Mouse (Mus musculus) hematopoietic stem cell, adult 5-6 weeks (primary cell): ENCODE data around the gene Snx8. TPM values are rescaled to one million over a fixed set of nuclear protein-coding genes. Genes with fewer than 3 reads are reported as not detected.

ENCODE experiments used
- ATAC-seq, 2 experiments: fragments of 125-278 bp in 1 of 2; replicated peaks in 1 of 2; 2 replicates each; pipeline ENCODE4 v1.8.0; 2016 to 2017; ENCODE audit warnings: inconsistent platforms in 2 of 2, mild to moderate bottlenecking in 2 of 2, moderate number of reproducible peaks in 2 of 2, low read depth in 1 of 2, moderate TSS enrichment in 1 of 2; ENCODE audit not compliant: low FRiP score in 2 of 2, poor library complexity in 2 of 2, severe bottlenecking in 2 of 2, insufficient read depth in 1 of 2, low TSS enrichment in 1 of 2
- total RNA-seq: library from RNA; stranded (forward); fragments of 172-1452, 232-1000 nt; gene quantifications from 2 replicates; pipeline ENCODE4 v1.2.3, GENCODE M21; 2017

Gene Snx8
- total RNA-seq, 1 experiment from 2014 or later: 3.4 TPM

GRCm38 (mm10) chr5:140364415-140364814, 24.6 kb downstream of the Snx8 start:
- no peak for ATAC-seq

GRCm38 (mm10) chr5:140359930-140360674, 29.0 kb downstream of the Snx8 start:
- no peak for ATAC-seq

GRCm38 (mm10) chr5:140357466-140357865, 31.6 kb downstream of the Snx8 start:
- no peak for ATAC-seq

- ATAC-seq: no peak
Measured at GRCm38 (mm10) chr5:140355934-140356333, 33.1 kb downstream of the Snx8 start.

GRCm38 (mm10) chr5:140352352-140352751, 36.7 kb downstream of the Snx8 start:
- ATAC-seq: no peak

DNA sequence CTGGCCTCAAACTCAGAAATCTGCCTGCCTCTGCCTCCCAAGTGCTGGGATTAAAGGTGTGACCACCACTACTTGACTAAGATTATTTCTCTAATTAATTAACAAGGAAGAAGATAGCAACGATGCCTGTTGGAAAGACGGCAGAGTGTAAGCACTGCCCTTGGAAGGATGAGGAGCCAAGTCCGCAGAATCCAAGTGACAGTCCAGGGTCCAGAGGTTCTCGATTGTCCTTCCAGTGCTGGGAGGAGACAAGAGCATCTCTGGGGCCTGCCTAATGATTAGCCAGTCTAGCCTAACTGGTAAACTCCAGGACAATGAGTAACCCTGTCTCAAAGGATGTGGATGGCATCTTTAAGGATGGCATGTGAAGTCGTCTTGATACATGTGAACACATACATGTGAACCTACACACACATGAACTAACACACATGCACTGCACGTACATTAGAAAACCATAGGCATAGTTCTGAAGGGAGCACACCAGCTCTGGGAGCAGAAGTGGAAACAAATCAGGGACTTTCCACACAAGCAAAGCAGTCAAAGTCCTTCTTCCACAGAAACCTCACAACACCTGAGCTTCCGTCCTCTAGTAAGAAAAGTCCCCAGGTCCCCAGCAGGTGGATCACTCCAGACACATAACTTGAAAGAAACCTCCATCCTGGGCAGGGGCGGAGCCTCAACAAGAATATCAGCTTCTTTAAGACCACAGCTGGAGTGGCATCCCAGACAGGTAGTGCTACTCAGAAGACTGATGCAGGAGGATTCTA, 38.1 kb downstream of the Snx8 start:
- ATAC-seq: no peak

DNA sequence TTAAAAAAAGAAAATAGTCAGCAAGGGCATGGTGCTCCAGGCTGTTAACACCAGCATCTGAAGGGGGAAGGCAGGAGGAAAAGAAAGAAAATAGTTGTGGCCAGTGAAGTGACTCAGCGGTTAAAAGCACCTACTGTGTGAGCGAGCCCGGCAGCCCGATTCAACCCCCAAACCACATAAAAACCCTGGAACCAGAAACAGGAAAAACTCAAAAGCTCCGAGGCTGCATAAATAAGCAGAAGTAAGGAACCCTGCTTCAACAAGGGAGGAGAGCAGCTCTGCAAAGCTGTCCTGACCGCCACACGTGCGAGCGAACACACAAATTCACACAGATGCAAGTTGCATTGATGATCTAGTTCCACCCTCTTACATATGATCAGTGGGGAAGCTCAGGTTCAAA, 39.2 kb downstream of the Snx8 start:
- peak; percentile 51 to 63 for ATAC-seq

DNA sequence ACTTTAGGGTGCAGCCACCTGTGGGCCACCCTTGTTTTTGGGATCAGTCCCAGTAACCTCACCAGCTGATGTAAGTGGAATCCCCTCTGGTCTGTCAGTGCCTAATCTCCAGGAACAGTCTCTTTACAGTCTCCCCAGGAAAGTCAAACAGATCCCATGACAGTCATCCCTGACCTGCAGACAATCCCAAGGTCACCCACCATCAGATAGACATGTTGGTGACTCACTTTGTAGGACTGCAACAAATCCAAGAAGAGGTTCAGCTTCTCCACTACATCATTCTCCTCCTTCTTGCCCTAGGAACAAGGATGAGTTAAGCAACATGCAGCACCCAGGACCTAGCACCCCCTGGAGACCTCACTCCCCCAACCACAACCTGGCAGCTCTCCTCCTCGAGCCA, 43.0 kb downstream of the Snx8 start:
- no peak for ATAC-seq

- ATAC-seq: no peak
Measured at GRCm38 (mm10) chr5:140345244-140345643, 43.8 kb downstream of the Snx8 start.

GRCm38 (mm10) chr5:140342880-140343279, 46.2 kb downstream of the Snx8 start:
- ATAC-seq: no peak

DNA sequence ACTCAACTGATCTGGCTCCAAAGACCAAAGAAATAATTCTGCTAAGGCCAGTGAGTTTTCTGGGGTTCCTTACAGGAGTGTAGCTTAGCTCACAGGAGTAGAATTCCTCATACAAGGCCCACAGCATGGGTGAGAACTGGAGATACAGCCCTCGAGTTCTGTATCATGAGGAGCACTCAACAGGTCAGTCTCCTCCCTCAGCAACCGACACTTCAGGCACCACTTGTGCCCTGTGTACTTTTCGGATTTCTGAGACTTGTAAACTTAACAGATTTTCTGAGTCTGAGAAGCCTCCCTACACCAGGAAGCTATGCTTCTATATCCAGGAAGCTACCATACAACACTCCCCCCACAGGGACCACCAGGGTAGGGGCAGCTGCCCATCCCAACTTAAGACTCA, 49.2 kb downstream of the Snx8 start:
- no peak for ATAC-seq

DNA sequence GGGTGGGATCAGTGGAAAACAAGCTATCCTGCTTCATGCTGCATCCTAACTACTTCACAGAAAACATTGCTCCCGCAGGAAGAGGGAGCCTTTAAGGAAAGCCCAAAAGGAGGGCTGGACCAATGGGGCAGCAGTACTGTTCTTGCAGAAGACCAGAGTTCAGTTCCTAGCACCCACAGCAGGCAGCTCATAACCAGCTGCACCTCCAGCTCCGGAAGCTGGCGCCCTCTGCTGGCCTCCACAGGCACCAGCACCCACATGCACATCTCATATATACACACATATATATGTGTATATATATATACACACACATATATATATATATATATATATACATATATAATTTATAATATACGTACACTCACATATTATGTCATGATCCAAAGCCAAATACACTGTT, 50.3 kb downstream of the Snx8 start:
- no peak for ATAC-seq

GRCm38 (mm10) chr5:140336680-140337079, 52.4 kb downstream of the Snx8 start:
- ATAC-seq: 0 out of 4 replicates have a peak, but pooled peaks of 1 of the 2 experiments have one; percentile 26

DNA sequence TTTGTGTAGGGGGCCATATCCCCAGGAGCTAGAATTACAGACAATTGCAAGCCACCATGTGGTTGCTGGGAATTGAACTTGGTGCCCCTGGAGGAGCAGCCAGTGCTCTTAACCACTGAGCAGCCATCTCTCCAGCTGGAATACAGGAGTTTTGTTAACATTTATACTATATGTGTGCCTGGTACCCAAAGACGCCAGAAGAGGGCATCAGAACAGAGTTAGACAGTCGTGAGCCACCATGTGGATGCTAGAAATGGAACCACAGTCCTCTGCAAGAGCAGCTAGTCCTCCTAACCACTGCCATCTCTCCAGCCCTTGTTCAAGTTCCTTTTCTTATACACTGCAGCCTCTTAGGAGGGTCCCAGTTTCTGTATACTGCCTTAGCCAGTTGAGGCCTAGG, 55.4 kb downstream of the Snx8 start:
- peak in 1 of 2 experiments; percentile 29; a peak in 1 of 4 replicates for ATAC-seq

- no peak for ATAC-seq
Measured at GRCm38 (mm10) chr5:140332519-140332918, 56.5 kb downstream of the Snx8 start.

GRCm38 (mm10) chr5:140331615-140332512, 57.2 kb downstream of the Snx8 start, which contains the start of gene Mrm2:
TSS of gene Mrm2 (minus strand) at chr5:140331898.
- ATAC-seq: peak; percentile 82 to 93

GRCm38 (mm10) chr5:140324058-140324457, 65.0 kb downstream of the Snx8 start:
- no peak for ATAC-seq
